Mouse (Mus musculus) spleen, adult 2 months (tissue): Measurements from ENCODE around the gene Rpl14. TPM values are rescaled to one million over a fixed set of nuclear protein-coding genes. Genes with fewer than 3 reads are reported as not detected.
A peak's percentile ranks its signal among the peaks of the same experiment; 100 is the strongest.

Experiments
- DNase-seq, 2 experiments: peaks; one replicate each; pipeline versions ENCODE4 v3.0.0 to v3.0.0-alpha.2; 2012 to 2021; ENCODE audit warnings: low spot score in 2 of 2, low read depth in 1 of 2
- H3K27ac ChIP-seq: fragments of 200-500 bp; 2 replicates; pipeline ENCODE4 v1.5.1; 2012; ENCODE audit warnings: low read length, inconsistent platforms; ENCODE audit not compliant: insufficient read depth
- H3K27me3 ChIP-seq: fragments of 200-500 bp; 2 replicates; pipeline ENCODE4 v1.6.1; 2012; ENCODE audit warnings: mild to moderate bottlenecking, moderate library complexity, low read length, inconsistent platforms; ENCODE audit not compliant: control insufficient read depth, insufficient read depth
- H3K36me3 ChIP-seq: fragments of 200-500 bp; 2 replicates; pipeline ENCODE4 v1.6.1; 2012; ENCODE audit warnings: mild to moderate bottlenecking, low read length, inconsistent platforms; ENCODE audit not compliant: control insufficient read depth, insufficient read depth
- H3K4me1 ChIP-seq: fragments of 200-500 bp; 2 replicates; pipeline ENCODE4 v1.6.1; 2011; ENCODE audit warnings: inconsistent platforms; ENCODE audit not compliant: control insufficient read depth, insufficient read depth, insufficient read length
- H3K4me3 ChIP-seq: fragments of 200-500 bp; 2 replicates; pipeline ENCODE4 v1.5.1; 2011; ENCODE audit warnings: mild to moderate bottlenecking, inconsistent platforms; ENCODE audit not compliant: insufficient read depth, insufficient read length; ENCODE audit errors: extremely low read depth
- CTCF ChIP-seq: fragments of 200-500 bp; IDR thresholded peaks from 2 replicates; pipeline ENCODE4 v1.5.1; 2011; ENCODE audit warnings: mild to moderate bottlenecking, inconsistent platforms; ENCODE audit not compliant: insufficient read depth, insufficient read length, insufficient replicate concordance; ENCODE audit errors: extremely low read depth
- POLR2A ChIP-seq: fragments of 200-500 bp; IDR thresholded peaks from 2 replicates; pipeline ENCODE4 v1.6.1; 2011; ENCODE audit warnings: low read depth, low read length, inconsistent platforms
- WGBS: fragments of 180-500 bp; shearing (Covaris S2); methylation state at CpG from one replicate; pipeline ENCODE4 v1.1.7; 2018; 5-methylcytosine and 5-hydroxymethylcytosine counted together
- polyA plus RNA-seq: library from polyadenylated mRNA; depleted of rRNA; stranded (reverse); fragments of >200 nt; gene quantifications from 2 replicates; pipeline ENCODE4 v1.2.3, GENCODE M21; 2012

The Rpl14 gene
- polyA plus RNA-seq, 1 experiment = 353 TPM

DNA sequence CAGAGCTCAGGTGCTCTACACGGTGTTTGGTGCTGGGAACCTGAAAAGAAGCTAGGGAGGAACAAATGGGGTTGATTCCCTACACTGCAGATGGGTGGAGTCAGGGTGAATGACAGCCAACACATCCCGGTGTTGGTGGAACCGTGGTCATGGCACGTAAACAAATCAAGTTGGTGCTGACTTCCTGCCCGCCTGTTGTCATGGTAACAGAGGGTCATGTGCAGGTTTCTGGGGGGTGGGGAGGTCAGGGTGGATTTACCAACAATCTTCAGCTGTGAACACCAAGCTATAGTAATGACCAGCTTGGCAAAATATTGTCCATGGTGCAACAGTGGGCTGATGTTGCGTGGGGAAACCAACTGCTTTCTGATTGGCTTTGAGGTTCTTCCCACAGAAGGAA is 7.5 kb downstream of the Rpl14 start:
- no peak for TF ChIP-seq POLR2A
- no peak for TF ChIP-seq CTCF
- H3K4me1 ChIP-seq = peaks cover 6% of the 10 kb centered on the region
- 36% methylated on average over 6 of the region's 6 CpGs for WGBS

DNA sequence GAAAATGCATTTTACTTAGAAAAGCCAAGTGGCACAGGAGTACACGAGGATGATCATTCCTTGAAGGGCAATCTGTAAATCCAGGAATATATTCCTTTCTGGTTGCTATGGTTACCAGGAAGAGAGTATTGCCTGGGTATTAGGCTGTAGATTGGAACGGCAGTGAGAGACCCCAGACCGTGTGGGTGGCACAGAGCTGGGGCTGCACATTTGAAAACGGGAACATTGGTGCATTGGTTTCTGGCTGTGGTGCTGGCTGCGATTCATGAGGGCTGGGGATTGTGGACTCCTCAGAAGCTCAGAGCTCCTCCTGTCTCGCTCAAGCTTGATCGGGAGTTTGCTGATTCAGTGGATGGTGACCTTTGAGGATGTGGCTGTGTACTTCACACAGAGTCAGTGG is 8.6 kb downstream of the Rpl14 start:
- peaks cover 6% of the 10 kb centered on the region for H3K4me1 ChIP-seq
- WGBS = 84% methylated on average over 7 of the region's 7 CpGs
- no peak for DNase-seq

More for the DNA sequence above, 7.5 kb downstream of the Rpl14 start:
- peaks cover 12% of the 10 kb centered on the region for H3K36me3 ChIP-seq
- H3K27me3 ChIP-seq = no peaks in the 10 kb centered on the region
- peak; percentile 14 to 52 for DNase-seq
- no peak overlapping the region for H3K27ac ChIP-seq
- H3K4me3 ChIP-seq = no peak overlapping the region

DNA sequence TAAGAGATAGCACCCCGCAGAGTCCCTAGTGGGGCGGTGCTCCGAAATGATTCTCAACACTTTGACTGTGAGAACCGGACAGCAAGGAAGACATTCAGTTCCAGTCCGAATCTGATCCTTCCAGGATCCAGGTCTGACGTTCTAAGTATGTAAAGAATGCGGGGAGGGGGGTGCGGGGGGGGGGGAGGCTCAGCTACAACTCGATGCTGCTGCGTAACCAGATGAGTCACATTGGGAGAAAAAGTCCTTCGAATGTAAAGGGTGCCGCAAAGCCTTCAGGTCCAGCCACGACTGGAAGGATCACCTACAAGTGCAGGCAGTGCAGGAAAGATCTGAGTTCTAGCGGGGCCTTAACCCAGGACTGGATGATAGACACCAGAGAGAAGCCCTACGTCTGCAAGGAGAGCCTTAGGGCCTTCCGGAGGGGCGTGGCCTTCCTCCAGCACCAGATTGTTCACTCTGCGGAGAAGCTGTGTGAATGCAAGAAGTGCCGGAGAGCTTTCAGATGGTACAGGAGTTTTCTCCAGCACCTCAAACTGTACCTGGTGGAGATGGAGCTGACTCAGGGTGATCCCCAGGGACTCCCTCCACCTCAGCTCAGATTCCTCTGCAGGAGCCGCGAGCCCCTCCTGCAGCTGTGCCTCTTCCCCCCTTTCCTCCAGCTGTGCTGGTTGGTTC is 10.8 kb downstream of the Rpl14 start:
- peak overlapping the region; percentile 55 for H3K4me3 ChIP-seq
- no peaks in the 10 kb centered on the region for H3K36me3 ChIP-seq
- WGBS = 33% methylated on average over 21 of the region's 21 CpGs
- peaks cover 6% of the 10 kb centered on the region for H3K4me1 ChIP-seq
- DNase-seq = peak in 1 of 2 experiments; percentile 58
- H3K27ac ChIP-seq = peak overlapping the region; percentile 80
- H3K27me3 ChIP-seq = no peaks in the 10 kb centered on the region
- TF ChIP-seq POLR2A (peak; percentile 12; the same call in 1 of the 2 replicates), CTCF (no peak)

More for the DNA sequence above, 8.6 kb downstream of the Rpl14 start:
- Histone ChIP-seq H3K36me3 (peaks cover 5% of the 10 kb centered on the region), H3K4me3 (no peak overlapping the region), H3K27ac (no peak overlapping the region), H3K27me3 (no peaks in the 10 kb centered on the region)
- TF ChIP-seq CTCF = no peak
- TF ChIP-seq POLR2A = no peak

DNA sequence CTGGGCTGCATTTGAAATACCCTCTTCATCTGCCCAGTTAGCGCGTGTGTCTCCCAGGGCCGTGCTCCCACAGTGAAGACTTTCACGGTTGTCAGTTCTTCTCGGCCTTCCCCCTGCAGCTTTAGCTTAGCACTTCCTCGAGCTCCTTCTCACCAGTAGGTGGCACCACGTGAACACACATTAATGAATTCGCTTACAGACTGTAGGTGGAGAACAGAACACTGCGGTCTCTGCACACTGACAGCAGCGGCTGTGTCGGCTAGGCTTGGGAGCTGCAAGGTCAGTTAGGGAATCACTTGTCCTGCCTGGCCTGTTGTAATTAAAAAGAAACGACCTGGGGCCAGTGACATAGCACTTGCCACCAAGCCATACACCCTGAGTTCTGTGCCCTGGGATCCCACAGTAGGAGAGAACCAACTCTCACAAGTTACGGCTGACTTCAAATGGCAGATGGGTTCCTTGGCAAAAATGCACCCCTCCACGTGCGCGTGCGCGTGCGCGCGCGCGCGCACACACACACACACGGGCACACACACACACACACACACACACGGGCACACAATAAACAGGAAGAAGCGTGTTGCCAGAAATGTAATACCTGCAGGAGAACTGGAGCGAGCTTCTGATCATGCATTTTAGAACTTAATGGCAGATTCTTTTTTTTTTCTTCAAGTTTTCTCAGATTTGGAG is 11.5 kb downstream of the Rpl14 start:
- TF ChIP-seq POLR2A (no peak; the same call in 1 of the 2 replicates), CTCF (peak; percentile 82; the same call in 1 of the 2 replicates)
- DNase-seq = peak; percentile 89 to 90
- Histone ChIP-seq H3K4me1 (peaks cover 4% of the 10 kb centered on the region), H3K36me3 (no peaks in the 10 kb centered on the region), H3K4me3 (peak overlapping the region; percentile 55), H3K27me3 (no peaks in the 10 kb centered on the region), H3K27ac (peak overlapping the region; percentile 80)
- 1% methylated on average over 28 of the region's 28 CpGs for WGBS

DNA sequence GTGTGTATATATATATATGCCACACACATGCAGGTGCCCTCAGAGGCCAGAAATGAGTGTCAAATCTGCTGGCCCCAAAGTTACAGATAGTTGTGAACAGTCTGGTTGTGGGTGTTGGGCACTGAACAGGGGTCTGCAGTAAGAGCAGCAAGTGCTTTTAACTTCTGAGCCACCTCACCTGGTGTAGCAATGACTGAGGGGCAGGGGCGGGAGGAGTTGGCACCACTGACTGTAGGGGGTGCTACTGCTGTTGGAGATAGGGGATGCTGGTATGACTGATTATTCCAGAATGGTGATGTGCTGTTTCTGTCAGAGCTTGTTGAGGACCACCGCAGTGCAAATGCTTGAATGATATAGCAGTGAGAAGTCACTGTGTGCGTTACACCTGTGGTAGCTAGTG is 12.1 kb downstream of the Rpl14 start:
- Histone ChIP-seq H3K27ac (peak overlapping the region; percentile 57; the same call in 1 of the 2 replicates), H3K36me3 (no peaks in the 10 kb centered on the region), H3K27me3 (no peaks in the 10 kb centered on the region), H3K4me3 (no peak overlapping the region), H3K4me1 (peaks cover 3% of the 10 kb centered on the region)
- DNase-seq = no peak
- TF ChIP-seq POLR2A (no peak), CTCF (no peak)
- 65% methylated on average over 3 of the region's 3 CpGs for WGBS

DNA sequence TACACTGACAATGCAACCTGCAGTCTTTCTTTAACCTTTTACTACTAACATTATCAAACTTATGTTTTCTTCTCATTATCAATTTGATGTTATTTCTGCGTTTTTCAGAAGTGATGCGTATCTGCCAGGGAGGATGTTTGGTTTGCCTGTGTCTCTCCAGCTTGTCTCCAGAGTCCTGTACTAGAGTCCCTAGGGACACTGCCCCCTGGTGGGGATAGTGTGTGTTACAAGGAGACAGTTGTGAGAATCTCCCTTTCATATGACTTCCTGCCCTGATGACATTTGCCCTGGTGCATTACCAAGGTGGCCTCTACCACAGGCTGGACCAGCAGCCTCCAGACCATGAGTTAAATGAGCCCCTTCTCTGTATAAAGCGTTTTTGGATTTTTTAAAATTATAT is 15.3 kb downstream of the Rpl14 start:
- no peaks in the 10 kb centered on the region for H3K36me3 ChIP-seq
- no peak overlapping the region for H3K27ac ChIP-seq
- H3K4me3 ChIP-seq = no peak overlapping the region
- DNase-seq = peak; percentile 69 to 71
- H3K4me1 ChIP-seq = peaks cover 3% of the 10 kb centered on the region
- TF ChIP-seq POLR2A (no peak), CTCF (peak; percentile 38; the same call in 1 of the 2 replicates)
- H3K27me3 ChIP-seq = no peaks in the 10 kb centered on the region
- 6% methylated on average over 3 of the region's 3 CpGs for WGBS
